Mouse (Mus musculus): ENCODE results near the gene Fam117a. TPM values are rescaled to one million over a fixed set of nuclear protein-coding genes. Genes with fewer than 3 reads are reported as not detected.
A peak's percentile ranks its signal among the peaks of the same experiment; 100 is the strongest.

Gene Fam117a
- polyA plus RNA-seq, 1 experiment = 28.6 TPM

GRCm38 (mm10) chr11:95364388-95364787 is 27.6 kb downstream of the Fam117a start:
- no peak for DNase-seq (ENCODE audit: low read depth)

DNA sequence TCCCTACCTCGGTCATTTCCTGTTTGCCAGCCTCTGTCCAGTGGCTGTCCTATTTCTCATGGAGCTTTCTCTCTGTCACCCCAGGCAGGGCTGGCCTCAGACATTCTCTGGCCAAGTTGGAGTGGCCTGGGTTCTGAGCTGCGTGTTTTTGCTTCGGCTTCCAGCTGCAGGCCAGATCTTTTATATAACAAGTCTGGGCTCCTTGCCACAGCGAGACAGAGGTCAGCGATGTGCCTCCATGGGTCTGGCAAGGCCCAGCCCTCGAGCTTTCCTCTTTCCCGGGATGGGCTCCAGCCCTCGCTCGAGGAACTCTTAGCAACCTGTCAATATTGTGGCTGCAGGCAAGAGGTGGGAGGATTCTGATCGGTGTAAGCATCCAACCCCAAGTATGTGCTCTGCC is 28.8 kb downstream of the Fam117a start:
- no peak for DNase-seq (ENCODE audit: low read depth)

DNA sequence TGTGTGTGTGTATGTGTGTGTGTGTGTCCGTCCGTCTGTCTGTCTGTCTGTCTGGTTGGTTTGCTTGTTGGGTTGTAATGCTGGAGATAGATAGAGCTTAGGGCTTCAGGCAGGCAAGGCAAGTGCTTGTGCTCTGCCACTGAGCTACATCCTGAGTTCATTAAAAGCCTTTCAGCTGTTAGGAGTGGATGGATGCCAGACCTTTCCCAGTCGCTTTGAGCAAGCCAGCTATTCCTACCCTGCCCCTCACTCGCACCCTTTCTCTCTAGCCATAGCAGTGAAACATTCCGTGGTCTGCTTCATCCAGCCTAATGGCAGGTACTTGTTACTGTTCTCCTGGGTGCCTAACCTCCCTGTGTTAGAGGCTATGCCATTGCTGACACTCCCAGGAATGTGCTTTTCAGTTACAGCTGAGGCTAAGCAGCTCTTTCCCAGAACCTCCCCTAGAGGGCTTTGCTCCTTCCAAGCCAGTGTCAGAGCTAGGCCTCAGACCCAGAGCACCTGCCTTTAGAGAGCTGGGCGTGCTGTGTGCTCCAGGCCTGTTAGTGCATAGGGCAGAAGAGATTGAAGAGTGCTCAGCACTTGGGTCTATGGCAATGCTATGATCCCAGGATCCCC is 29.6 kb downstream of the Fam117a start:
- no peak for DNase-seq (ENCODE audit: low read depth)

GRCm38 (mm10) chr11:95367011-95367735 is 30.4 kb downstream of the Fam117a start:
- DNase-seq (ENCODE audit: low read depth) = no peak

GRCm38 (mm10) chr11:95368231-95368823 is 31.5 kb downstream of the Fam117a start:
- no peak for DNase-seq (ENCODE audit: low read depth)

DNA sequence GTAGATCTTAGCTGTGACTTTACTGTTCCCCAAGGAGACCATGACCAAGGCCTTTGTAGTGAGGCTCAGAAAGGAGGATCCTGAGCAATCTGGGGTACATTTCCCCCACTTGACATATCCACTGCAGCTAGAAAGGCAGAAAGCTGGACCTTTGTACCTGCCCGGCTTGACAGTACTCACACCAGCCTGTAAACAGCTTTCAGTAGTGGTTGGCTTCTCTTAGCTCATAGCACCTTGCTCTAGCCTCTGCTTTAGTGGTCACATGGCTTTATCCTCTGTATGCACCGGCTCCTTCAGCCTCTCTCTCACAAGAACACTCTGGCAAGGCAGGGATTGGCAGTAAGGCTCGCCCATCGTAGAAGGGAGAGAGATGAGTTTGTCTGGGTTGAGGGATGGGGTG is 32.1 kb downstream of the Fam117a start:
- DNase-seq (ENCODE audit: low read depth) = no peak

GRCm38 (mm10) chr11:95369964-95370890 is 33.4 kb downstream of the Fam117a start:
- no peak for DNase-seq (ENCODE audit: low read depth)

- no peak for DNase-seq (ENCODE audit: low read depth)
These were observed 34.4 kb downstream of the Fam117a start for GRCm38 (mm10) chr11:95371182-95371581.

- no peak for DNase-seq (ENCODE audit: low read depth)
These were observed 42.1 kb downstream of the Fam117a start for GRCm38 (mm10) chr11:95378926-95379325.

- no peak for DNase-seq (ENCODE audit: low read depth)
These were observed 42.7 kb downstream of the Fam117a start for GRCm38 (mm10) chr11:95379552-95379951.

GRCm38 (mm10) chr11:95380711-95381110 is 43.9 kb downstream of the Fam117a start:
- DNase-seq (ENCODE audit: low read depth) = no peak

DNA sequence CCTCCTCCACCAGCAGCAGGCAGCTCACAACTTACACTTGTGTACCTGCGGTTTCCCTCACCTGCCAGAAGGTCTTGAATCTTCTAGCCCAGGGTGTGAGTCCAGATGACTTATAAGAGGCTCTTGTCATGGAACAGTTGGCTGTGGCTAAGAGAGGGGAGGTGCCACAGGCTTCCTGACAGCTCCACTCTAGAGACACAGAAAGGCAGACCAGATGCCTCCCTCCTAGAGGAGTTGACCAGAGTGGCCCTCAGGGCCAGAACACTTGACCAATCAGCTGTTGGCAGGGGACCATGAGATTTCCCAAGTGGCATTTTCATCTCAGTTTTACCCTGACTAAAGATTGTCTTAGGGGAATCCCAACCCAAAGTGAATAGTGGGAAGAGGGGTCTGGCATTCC is 44.3 kb downstream of the Fam117a start:
- no peak for DNase-seq (ENCODE audit: low read depth)

DNA sequence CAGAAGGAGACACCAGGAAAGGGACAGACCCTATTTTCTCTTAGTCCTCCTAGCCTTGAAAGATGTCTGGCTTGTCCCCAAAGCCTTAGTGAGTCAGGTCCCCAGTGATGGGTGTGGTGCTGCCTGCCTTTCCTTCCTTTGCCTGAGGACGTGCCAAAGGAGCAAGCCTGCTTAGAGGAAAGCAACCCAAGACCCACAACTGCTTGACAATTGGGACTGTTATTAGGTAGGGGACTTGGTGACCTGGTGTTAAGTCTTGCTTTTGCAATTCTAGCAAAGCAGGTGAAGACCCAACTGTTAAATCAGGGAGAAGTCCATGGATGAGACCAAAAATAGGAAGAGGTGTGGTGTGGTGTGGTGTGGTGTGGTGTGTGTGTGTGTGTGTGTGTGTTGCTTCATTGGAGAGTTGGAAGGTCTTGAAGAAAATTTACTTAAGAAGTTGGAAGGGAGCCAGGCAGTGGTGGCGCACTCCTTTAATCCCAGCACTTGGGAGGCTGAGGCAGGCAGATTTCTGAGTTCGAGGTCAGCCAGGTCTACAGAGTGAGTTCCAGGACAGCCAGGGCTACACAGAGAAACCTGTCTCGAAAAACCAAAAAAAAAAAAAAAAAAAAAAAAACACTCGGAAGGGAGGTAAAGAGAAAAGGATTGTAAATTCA is 46.6 kb downstream of the Fam117a start:
- no peak for DNase-seq (ENCODE audit: low read depth)

DNA sequence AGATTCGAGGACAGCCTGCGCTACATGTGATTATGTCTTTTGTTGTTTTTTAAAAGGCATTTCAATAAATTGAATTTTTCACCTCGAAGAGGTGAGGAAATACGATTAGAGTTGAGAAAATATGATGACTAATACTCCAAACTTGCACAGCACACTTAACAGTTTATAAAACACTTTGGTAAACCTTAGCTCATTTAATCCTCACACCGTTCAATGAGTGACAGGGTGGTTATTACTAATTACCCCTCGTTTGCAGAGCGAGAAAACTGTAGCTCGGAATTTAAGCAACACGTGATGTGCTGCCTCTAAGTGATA is 47.1 kb downstream of the Fam117a start:
- no peak for DNase-seq (ENCODE audit: low read depth)

DNA sequence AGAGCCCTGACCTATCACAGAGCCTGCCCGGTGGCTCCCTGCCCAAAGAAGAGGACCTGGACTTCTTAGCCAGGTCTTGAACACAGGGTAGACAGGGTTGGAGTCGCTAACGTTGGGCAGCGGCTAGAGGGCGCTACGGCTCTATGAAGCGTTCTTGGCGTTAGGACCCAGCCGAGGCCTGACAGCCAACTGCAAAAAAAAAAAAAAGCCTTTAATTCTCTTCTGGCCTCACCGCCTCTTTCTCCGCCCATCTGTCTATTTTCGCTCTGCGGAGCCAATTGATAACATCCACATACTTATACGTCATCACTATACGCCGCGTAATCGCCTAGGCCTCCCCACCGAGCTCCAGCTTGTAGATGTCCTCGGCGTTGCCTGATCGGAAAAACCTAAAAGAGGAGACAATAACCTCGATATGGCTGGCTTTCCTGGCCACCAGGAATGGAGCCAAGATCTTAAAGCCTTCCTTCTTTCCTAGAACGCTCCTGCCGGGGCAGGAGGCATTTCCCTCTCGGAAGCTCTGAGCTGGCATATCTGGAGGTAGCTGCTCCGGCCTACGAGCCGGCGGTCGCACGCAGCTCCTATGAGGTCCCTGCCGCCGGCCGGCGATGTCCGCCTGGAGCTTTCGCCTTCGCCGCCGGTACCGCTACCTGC is 47.6 kb downstream of the Fam117a start, which contains the start of gene Slc35b1:
Gene Slc35b1 (plus strand): TSS at position 374 of the 654 bp plus-strand sequence.
- peak; percentile 96 for DNase-seq (ENCODE audit: low read depth)

DNA sequence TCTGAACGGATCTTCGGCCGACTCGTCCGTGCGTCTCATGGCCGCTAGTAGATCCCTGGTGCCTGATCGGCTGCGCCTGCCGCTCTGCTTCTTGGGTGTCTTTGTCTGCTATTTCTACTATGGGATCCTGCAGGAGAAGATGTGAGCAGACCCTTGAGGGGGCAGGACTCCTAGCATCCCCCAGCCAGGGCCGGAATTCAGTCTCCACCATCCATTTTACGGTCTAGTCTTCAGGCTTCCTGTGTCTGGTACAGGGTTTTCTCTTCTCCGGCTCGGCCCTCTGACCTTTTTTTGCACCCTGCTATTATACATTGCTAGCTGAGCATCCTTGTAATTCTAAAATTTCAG is 48.1 kb downstream of the Fam117a start:
- no peak for DNase-seq (ENCODE audit: low read depth)

- no peak for DNase-seq (ENCODE audit: low read depth)
These were observed 50.5 kb downstream of the Fam117a start for GRCm38 (mm10) chr11:95387354-95387753.

GRCm38 (mm10) chr11:95389006-95389405 is 52.2 kb downstream of the Fam117a start:
- no peak for DNase-seq (ENCODE audit: low read depth)

DNA sequence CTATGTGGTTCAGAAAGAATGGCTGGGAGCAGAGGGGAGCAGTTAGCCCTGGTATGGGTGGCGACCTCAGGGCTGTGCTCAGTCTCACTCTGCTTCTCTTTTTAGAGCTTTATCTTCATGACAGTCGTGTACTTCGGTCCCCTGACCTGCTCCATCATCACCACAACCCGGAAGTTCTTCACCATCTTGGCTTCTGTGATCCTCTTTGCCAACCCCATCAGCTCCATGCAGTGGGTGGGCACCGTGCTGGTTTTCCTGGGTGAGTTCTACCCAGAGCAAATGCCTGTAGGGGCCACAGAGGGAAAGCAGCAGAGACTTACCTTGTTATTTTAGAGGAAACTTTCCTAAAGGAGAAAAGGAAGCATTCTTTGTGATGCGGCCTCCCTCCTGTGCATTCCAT is 53.6 kb downstream of the Fam117a start:
- DNase-seq (ENCODE audit: low read depth) = no peak

GRCm38 (mm10) chr11:95391201-95391600 is 54.4 kb downstream of the Fam117a start:
- DNase-seq (ENCODE audit: low read depth) = no peak

DNA sequence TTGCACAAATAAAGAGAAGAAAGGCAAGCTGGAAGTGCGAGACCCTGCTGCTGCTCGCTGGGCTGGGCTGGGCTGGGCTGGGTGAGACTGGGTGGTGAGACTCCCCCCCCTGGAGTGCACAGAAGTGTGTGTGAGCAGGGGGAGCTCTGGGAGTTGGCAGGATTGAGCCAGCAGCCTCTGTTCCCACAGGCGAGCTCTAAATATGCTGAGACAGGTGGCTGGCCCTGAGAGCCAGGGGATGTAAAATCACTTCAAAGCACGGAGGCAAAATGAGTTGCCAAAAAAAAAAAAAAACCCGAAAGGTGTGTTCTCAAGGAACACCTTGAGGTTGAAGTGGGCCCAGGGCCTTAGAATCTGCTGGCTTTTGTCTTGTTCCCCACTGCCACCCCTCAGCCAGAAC is 54.9 kb downstream of the Fam117a start:
- DNase-seq (ENCODE audit: low read depth) = peak; percentile 73

Measured in gonadal fat pad, adult 2 months (tissue).